In the genomic region with DNA sequence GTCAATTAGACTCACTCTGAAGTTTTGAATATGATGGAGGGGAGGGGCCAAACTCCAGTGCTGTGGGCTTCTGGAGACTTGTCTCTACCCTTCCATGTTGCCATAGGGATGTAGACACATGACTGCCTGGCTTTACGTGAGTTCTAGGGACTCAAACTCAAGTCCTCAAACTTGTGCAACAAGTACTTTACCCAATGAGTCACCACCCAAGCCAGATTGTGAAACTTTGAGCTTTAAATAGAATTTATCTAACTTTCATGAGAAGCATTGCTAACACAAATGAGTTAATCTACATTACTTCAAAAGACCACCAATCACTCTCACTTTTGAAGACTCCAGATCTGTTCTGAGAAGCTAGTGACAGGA, we compare ENCODE assay signal across 14 mouse cellular contexts. TPM values are rescaled to one million over a fixed set of nuclear protein-coding genes. Genes with fewer than 3 reads are reported as not detected.
DNase-seq lines count a peak whose midpoint lies in the region; ATAC-seq and TF ChIP-seq lines count a peak whose summit lies in the region.
"Had no signal": no experiment of that assay in that cellular context is flagged by ENCODE, and none has a peak within 500 bp of the region (broad histone marks: within the 10 kb centered on the region; RNA-seq: fewer than 3 reads in every experiment).

No protein-coding gene starts in this region.

- H3K27me3 ChIP-seq in heart, embryonic 12.5 days (replicated peaks) = no peaks in the 10 kb centered on the region
- no peaks in the 10 kb centered on the region for H3K27me3 ChIP-seq in heart, embryonic 11.5 days (ENCODE audit: control insufficient read depth, insufficient read depth, low read length)
- H3K27me3 ChIP-seq in kidney, embryonic 15.5 days = no peaks in the 10 kb centered on the region
- H3K27me3 ChIP-seq: CH12.LX; hindbrain, embryonic 13.5 days had no signal

- H3K4me1 ChIP-seq in heart, embryonic 12.5 days (replicated peaks) = peaks cover 11% of the 10 kb centered on the region; the same call in 1 of the 2 replicates
- H3K4me1 ChIP-seq in heart, embryonic 11.5 days (ENCODE audit: control insufficient read depth, insufficient read depth, low read length) = no peaks in the 10 kb centered on the region; the same call in 1 of the 2 replicates
- H3K4me1 ChIP-seq in bone marrow macrophage, adult 2 months (ENCODE audit: control insufficient read depth, insufficient read depth, low read length) = peaks cover 48% of the 10 kb centered on the region
- H3K4me1 ChIP-seq in kidney, embryonic 15.5 days = no peaks in the 10 kb centered on the region
- H3K4me1 ChIP-seq: hindbrain, embryonic 13.5 days had no signal

- ATAC-seq in heart, embryonic 12.5 days (ENCODE audit: insufficient number of reproducible peaks, low FRiP score) = no peak
- ATAC-seq in heart, embryonic 11.5 days (replicated peaks; ENCODE audit: insufficient number of reproducible peaks, low FRiP score, low TSS enrichment) = no peak
- ATAC-seq in kidney, embryonic 15.5 days (replicated peaks; ENCODE audit: low FRiP score) = no peak

- peak; percentile 13 for DNase-seq in 3134 (ENCODE audit: extremely low read depth, insufficient read length, low spot score)
- peak; percentile 24 for DNase-seq in lung, postnatal 10 days
- DNase-seq in kidney, postnatal 36 days = no peak
- no peak for DNase-seq in kidney, postnatal 4 days
- DNase-seq: adrenal gland, postnatal 25 days; cerebellum, adult 18-20 months; kidney, adult 9 months; lung, embryonic 14.5 days had no signal

- H3K4me2 ChIP-seq in heart, embryonic 12.5 days = no peak overlapping the region
- no peak overlapping the region for H3K4me2 ChIP-seq in heart, embryonic 11.5 days
- no peak overlapping the region for H3K4me2 ChIP-seq in kidney, embryonic 15.5 days
- H3K4me2 ChIP-seq: hindbrain, embryonic 13.5 days; lung, embryonic 14.5 days had no signal

- peaks cover 19% of the 10 kb centered on the region for H3K36me3 ChIP-seq in heart, embryonic 12.5 days
- no peaks in the 10 kb centered on the region for H3K36me3 ChIP-seq in heart, embryonic 11.5 days (ENCODE audit: control insufficient read depth, insufficient read depth, low read length)
- peaks cover 23% of the 10 kb centered on the region for H3K36me3 ChIP-seq in kidney, embryonic 15.5 days

- H3K4me3 ChIP-seq in heart, embryonic 12.5 days = no peak overlapping the region
- H3K4me3 ChIP-seq in heart, embryonic 11.5 days (ENCODE audit: low read depth, low read length) = no peak overlapping the region
- H3K4me3 ChIP-seq in bone marrow macrophage, adult 2 months (ENCODE audit: insufficient read depth, low read length) = no peak overlapping the region
- H3K4me3 ChIP-seq in kidney, embryonic 15.5 days (replicated peaks) = no peak overlapping the region
- H3K4me3 ChIP-seq: hindbrain, embryonic 13.5 days had no signal

- TF ChIP-seq POLR2A in bone marrow macrophage, adult 2 months (IDR thresholded peaks at IDR 0.05; ENCODE audit: borderline replicate concordance, low read depth, low read length) = no peak

- no peaks in the 10 kb centered on the region for H3K9me3 ChIP-seq in heart, embryonic 12.5 days (replicated peaks)
- H3K9me3 ChIP-seq in heart, embryonic 11.5 days (replicated peaks; ENCODE audit: control insufficient read depth, low read length) = no peaks in the 10 kb centered on the region
- no peaks in the 10 kb centered on the region for H3K9me3 ChIP-seq in kidney, embryonic 15.5 days (replicated peaks)
- H3K9me3 ChIP-seq: hindbrain, embryonic 13.5 days had no signal

- peak overlapping the region; percentile 8; the same call in 1 of the 2 replicates for H3K27ac ChIP-seq in heart, embryonic 12.5 days (ENCODE audit: poor library complexity, severe bottlenecking)
- H3K27ac ChIP-seq in heart, embryonic 11.5 days (ENCODE audit: low read depth, low read length) = no peak overlapping the region
- peak overlapping the region; percentile 88 for H3K27ac ChIP-seq in bone marrow macrophage, adult 2 months (ENCODE audit: insufficient read depth, low read depth, low read length)
- no peak overlapping the region for H3K27ac ChIP-seq in kidney, embryonic 15.5 days
- H3K27ac ChIP-seq: hindbrain, embryonic 13.5 days had no signal

- no peak for TF ChIP-seq CTCF in bone marrow macrophage, adult 2 months (IDR thresholded peaks at IDR 0.05; ENCODE audit: low read depth, low read length)

- H3K9ac ChIP-seq in heart, embryonic 12.5 days = no peak overlapping the region
- H3K9ac ChIP-seq in heart, embryonic 11.5 days (ENCODE audit: low read depth, low read length) = no peak overlapping the region
- H3K9ac ChIP-seq in kidney, embryonic 15.5 days = no peak overlapping the region
- H3K9ac ChIP-seq: hindbrain, embryonic 13.5 days; lung, embryonic 14.5 days had no signal

- 33% methylated on average over 1 of the region's 1 CpGs for WGBS in heart, embryonic 12.5 days
- 53% methylated on average over 1 of the region's 1 CpGs for WGBS in heart, embryonic 11.5 days (ENCODE audit: insufficient replicate concordance)
- WGBS in kidney, embryonic 15.5 days = 87% methylated on average over 1 of the region's 1 CpGs

RNA-seq across cellular contexts. Expression of gene Atg13, which starts 14.2 kb away (rescaled TPM):
- 22.3 TPM in 2 replicates for polyA plus RNA-seq in heart, embryonic 12.5 days (2016; fragmentation: Nextera tagmentation; extraction: Ambion mirVana)
- 22.8 and 25.9 TPM in 2 replicates for polyA plus RNA-seq in heart, embryonic 11.5 days (2014; fragmentation: Nextera tagmentation; extraction: Ambion mirVana)
- 28.8 and 35.7 TPM in 2 replicates for polyA plus RNA-seq in bone marrow macrophage, adult 2 months (2012; ENCODE audit: insufficient read depth, insufficient read length, missing spikeins)
- 24.7 and 26.3 TPM in 2 replicates for polyA plus RNA-seq in kidney, embryonic 15.5 days (2015; fragmentation: Nextera tagmentation; extraction: Ambion mirVana)

RNA-seq across cellular contexts. Expression of gene Harbi1, which starts 14.4 kb away (rescaled TPM):
- 12.2 TPM in 2 replicates for polyA plus RNA-seq in heart, embryonic 12.5 days (2016; fragmentation: Nextera tagmentation; extraction: Ambion mirVana)
- 10.3 and 12.5 TPM in 2 replicates for polyA plus RNA-seq in heart, embryonic 11.5 days (2014; fragmentation: Nextera tagmentation; extraction: Ambion mirVana)
- 4.8 and 4.9 TPM in 2 replicates for polyA plus RNA-seq in bone marrow macrophage, adult 2 months (2012; ENCODE audit: insufficient read depth, insufficient read length, missing spikeins)
- polyA plus RNA-seq in kidney, embryonic 15.5 days (2015; fragmentation: Nextera tagmentation; extraction: Ambion mirVana) = 22.4 and 22.6 TPM in 2 replicates

RNA-seq across cellular contexts. Expression of gene Ambra1, which starts 33.7 kb away (rescaled TPM):
- 14.5 and 15.0 TPM in 2 replicates for polyA plus RNA-seq in heart, embryonic 12.5 days (2016; fragmentation: Nextera tagmentation; extraction: Ambion mirVana)
- 12.1 and 12.9 TPM in 2 replicates for polyA plus RNA-seq in heart, embryonic 11.5 days (2014; fragmentation: Nextera tagmentation; extraction: Ambion mirVana)
- polyA plus RNA-seq in bone marrow macrophage, adult 2 months (2012; ENCODE audit: insufficient read depth, insufficient read length, missing spikeins) = 24.0 and 26.3 TPM in 2 replicates
- 19.3 and 19.9 TPM in 2 replicates for polyA plus RNA-seq in kidney, embryonic 15.5 days (2015; fragmentation: Nextera tagmentation; extraction: Ambion mirVana)

RNA-seq across cellular contexts. Expression of gene Arhgap1, which starts 46.5 kb away (rescaled TPM):
- polyA plus RNA-seq in heart, embryonic 12.5 days (2016; fragmentation: Nextera tagmentation; extraction: Ambion mirVana) = 168 and 169 TPM in 2 replicates
- polyA plus RNA-seq in heart, embryonic 11.5 days (2014; fragmentation: Nextera tagmentation; extraction: Ambion mirVana) = 186 and 191 TPM in 2 replicates
- 66.6 and 88.4 TPM in 2 replicates for polyA plus RNA-seq in bone marrow macrophage, adult 2 months (2012; ENCODE audit: insufficient read depth, insufficient read length, missing spikeins)
- polyA plus RNA-seq in kidney, embryonic 15.5 days (2015; fragmentation: Nextera tagmentation; extraction: Ambion mirVana) = 110 and 132 TPM in 2 replicates

RNA-seq across cellular contexts. Expression of gene Zfp408, which starts 46.6 kb away (rescaled TPM):
- 6.1 and 6.9 TPM in 2 replicates for polyA plus RNA-seq in heart, embryonic 12.5 days (2016; fragmentation: Nextera tagmentation; extraction: Ambion mirVana)
- 5.8 and 6.2 TPM in 2 replicates for polyA plus RNA-seq in heart, embryonic 11.5 days (2014; fragmentation: Nextera tagmentation; extraction: Ambion mirVana)
- 12.5 and 17.5 TPM in 2 replicates for polyA plus RNA-seq in bone marrow macrophage, adult 2 months (2012; ENCODE audit: insufficient read depth, insufficient read length, missing spikeins)
- polyA plus RNA-seq in kidney, embryonic 15.5 days (2015; fragmentation: Nextera tagmentation; extraction: Ambion mirVana) = 11.9 and 13.7 TPM in 2 replicates

Comparison
In these comparisons a context has a peak if more than half of its experiments do, and no peak if none do; other contexts are left out.
1. H3K27ac ChIP-seq: peak in heart, embryonic 12.5 days (single experiment) and bone marrow macrophage, adult 2 months (single experiment); none in heart, embryonic 11.5 days (single experiment) and kidney, embryonic 15.5 days (single experiment).
2. DNase-seq: peak in 3134 (single experiment) and lung, postnatal 10 days (single experiment); none in kidney, postnatal 36 days (0 of 2) and kidney, postnatal 4 days (0 of 2).